Mouse (Mus musculus) stomach, postnatal 0 days (tissue): ENCODE results near the gene Hcls1.

Experiments used
- CTCF ChIP-seq: IDR thresholded peaks from 2 replicates; pipeline ENCODE4 v1.5.1; 2016; ENCODE audit warnings: antibody characterized with exemption, low read depth, mild to moderate bottlenecking, moderate library complexity
- EP300 ChIP-seq: optimal IDR thresholded peaks from 2 replicates; pipeline ENCODE3; 2016; ENCODE audit warnings: antibody characterized with exemption

DNA sequence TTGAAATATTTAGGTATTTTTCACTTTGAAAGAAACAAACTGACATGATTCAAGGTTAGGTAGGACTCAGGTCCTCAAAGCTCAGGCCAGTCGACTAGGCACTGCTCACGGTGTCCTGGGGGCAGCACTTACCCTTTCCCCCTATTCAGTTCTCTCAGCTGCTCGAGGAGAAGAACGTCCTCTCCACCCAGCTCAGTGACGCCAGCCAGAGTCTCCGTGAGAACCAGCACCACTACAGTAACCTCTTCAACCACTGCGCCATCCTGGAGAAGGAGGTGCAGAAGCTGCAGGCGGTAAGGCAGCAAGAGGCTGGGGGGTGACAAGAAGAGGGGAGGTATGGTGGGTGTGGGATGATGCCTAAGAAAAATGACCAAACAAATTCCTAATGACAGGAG, 6.7 kb upstream of the Hcls1 start:
- no peak for TF ChIP-seq EP300
- TF ChIP-seq CTCF: no peak
